Mouse (Mus musculus): ENCODE data around the gene Wtip.
"Not testable (repeated sequence)": the region's sequence is repeated elsewhere in the genome, so short reads cannot be mapped to it uniquely, and the experiment has no call there.

Gene Wtip

GRCm38 (mm10) chr7:34120636-34121035 is 12.4 kb downstream of the Wtip start:
- not testable (repeated sequence) for DNase-seq (ENCODE audit: low read depth, low spot score)

DNA sequence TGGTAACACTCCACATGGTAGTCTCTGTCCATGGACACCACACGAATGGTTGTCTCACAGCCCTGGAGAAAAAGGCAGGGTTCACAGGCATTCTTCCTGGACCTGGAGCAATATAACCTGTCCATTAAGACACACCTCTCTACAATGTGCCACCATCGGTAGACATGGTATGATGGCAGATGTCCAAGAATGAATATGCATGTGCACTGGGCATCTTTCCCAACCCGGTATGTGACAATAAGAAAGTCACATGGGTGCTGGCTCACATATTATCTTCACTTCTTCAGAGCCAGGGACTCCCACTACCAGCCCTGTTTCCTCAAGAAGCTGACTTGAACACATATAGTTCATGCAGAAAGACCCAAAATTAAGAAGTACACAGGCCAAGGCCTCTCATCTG is 16.5 kb downstream of the Wtip start:
- no peak for DNase-seq (ENCODE audit: low read depth, low spot score)

DNA sequence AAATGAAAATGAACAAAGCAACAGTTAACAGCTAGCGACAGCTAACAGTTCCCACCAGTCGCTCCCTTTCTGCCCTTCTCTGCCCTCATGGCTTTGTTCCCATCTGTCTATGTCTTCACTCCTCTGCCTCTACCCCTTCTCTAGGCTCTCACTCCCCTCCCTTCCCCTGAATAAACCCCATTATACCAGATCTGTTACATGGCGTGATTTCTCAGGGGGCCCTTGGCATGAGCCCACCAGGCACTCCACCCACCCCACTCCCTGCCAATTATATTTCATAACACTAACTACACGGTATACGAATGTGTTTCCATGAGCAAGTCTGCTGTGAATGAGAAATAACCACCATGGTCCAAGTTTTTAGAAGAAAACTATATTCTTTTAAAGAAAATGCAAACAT is 23.9 kb downstream of the Wtip start:
- no peak for DNase-seq (ENCODE audit: low read depth, low spot score)

DNA sequence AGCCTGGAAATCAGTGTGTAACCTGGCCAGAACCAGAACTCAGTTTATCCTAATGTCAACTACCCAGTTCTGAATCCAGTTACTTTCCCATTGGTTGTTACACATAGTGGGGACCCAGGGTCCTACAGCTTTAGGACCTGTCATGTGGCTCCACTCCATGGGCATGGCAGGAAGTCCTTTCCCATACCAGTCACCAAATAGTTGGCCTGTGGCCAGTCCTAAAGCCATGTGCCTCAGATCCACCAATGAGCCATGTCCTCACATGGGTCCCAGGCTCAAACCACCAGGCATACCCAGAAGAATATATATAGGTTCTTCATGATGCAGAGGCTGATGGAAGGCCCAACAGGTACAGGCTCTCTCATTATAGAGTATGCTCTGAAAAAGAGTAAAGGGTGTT is 31.8 kb downstream of the Wtip start:
- DNase-seq (ENCODE audit: low read depth, low spot score): no peak

- no peak for DNase-seq (ENCODE audit: low read depth, low spot score)
Measured at GRCm38 (mm10) chr7:34100002-34100401, 33.1 kb downstream of the Wtip start.

DNA sequence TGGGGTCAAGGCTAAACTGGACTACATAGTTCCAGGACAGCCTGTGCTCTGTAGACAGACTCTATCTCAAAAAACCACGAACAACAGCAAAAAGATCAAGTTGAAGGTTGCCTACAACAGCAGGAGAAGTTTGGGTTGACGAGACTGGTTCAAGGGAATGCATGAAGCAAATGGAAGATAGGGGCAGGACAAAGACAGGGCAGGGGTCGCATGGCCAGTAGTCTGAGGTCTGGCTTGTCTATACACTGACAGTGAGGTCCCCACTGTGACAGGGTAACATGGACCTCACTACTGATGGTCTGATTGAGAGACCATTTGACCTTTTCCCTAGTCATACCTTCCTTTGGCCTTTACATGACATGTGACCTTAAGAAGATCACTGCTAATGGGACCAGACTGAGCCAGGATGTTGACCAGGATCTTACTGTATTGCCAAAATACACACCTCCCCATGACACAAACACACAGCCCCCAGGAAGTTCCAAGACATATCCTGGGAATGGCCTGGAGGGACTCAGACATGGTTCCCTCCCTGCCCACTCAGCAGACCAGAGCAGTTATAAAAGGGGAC is 38.1 kb downstream of the Wtip start, which contains the start of gene Scgb1b30:
Gene Scgb1b30 (plus strand): TSS at position 521 of the 571 bp plus-strand sequence.
- no peak for DNase-seq (ENCODE audit: low read depth, low spot score)

DNA sequence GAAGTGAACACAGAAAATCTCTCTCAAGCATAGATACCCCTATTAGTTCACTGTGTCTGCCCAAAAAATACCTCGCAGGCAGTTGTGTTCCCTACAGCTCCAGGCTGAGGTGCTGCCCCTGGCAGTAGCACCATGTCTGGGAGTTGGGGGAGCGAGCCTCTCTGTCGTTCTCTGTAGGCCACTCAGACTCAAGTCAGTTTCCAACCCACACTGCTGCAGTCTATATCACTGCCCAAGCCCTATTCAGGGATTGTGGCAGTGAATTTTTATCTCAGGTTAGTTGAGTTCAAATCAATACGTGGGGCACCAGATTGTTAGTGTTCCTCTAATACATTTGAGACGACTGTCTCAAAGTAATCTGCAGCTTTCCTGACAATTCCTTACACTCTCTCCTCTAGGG is 64.9 kb downstream of the Wtip start:
- DNase-seq (ENCODE audit: low read depth, low spot score): not testable (repeated sequence)
